Mouse (Mus musculus) urinary bladder, postnatal 10 days (tissue): ENCODE data around the gene Ppfia4.

Experiments used
- DNase-seq: peaks from one replicate; pipeline ENCODE4 v3.0.0; 2022; ENCODE audit warnings: low spot score

The Ppfia4 gene

GRCm38 (mm10) chr1:134298636-134299411 is 33.9 kb downstream of the Ppfia4 start:
- no peak for DNase-seq

- no peak for DNase-seq
Measured at GRCm38 (mm10) chr1:134297265-134297664, 35.5 kb downstream of the Ppfia4 start.

DNA sequence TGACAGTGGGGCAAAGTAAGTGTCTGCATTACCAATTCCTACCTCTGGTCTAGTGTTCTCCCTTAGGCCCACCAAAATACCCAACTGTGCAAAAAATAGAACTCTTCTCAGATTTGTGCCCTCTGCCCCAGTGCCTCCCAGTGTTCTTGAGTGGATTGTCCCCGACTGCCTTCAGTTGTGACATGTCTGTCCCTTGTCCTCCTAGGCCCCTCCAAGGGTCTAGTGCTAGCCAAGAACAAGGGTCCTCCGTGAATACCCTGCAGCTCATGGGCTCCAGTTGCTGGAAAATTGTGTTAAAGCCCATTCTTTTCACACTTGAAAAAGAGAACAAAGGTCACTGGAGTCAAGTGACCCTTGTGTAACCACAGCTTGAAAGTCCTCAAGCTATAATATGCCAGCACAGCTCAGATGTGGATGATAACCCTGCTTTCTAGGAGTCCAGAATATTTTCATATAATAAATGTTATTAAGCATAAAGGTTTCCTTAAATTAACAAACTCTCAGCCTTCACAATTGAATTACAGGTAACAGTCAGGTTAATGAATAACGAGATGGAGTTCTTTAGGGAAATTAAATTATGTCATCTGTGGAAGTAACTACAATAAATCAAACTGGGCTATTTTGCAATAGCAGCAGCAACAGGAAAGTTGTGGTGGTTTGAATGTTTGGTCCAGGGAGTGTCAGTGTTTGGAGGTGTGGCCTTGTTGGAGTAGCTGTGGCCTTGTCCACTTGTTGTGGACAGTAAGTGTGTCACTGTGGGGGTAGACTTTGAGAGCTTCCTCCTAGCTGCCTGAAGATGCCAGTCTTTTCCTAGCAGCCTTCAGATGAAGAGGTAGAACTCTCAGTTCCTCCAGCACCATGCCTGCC is 38.8 kb downstream of the Ppfia4 start:
- DNase-seq: no peak

DNA sequence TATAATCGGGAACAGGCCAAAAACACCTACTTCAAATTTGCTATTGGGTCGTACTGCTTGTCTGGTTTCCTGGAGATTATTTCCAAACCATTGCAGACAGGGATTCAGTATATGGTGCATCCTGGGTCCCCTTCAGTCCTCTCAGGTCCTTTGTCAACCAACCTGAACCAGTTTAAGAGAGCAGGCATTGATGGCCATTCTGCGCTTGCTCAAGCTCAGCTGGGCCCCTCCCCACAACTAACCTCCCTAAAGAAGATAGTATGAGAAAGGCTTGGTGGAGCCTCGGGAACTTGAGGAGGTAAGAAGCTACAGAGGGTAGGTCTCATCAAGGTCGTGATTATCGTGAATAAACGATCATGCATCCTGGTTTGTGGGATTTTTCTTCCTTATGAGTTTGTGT is 39.5 kb downstream of the Ppfia4 start:
- no peak for DNase-seq

GRCm38 (mm10) chr1:134292601-134293000 is 40.1 kb downstream of the Ppfia4 start:
- DNase-seq: no peak

- no peak for DNase-seq
Measured at GRCm38 (mm10) chr1:134292073-134292472, 40.7 kb downstream of the Ppfia4 start.

- no peak for DNase-seq
Measured at GRCm38 (mm10) chr1:134291555-134291954, 41.2 kb downstream of the Ppfia4 start.

DNA sequence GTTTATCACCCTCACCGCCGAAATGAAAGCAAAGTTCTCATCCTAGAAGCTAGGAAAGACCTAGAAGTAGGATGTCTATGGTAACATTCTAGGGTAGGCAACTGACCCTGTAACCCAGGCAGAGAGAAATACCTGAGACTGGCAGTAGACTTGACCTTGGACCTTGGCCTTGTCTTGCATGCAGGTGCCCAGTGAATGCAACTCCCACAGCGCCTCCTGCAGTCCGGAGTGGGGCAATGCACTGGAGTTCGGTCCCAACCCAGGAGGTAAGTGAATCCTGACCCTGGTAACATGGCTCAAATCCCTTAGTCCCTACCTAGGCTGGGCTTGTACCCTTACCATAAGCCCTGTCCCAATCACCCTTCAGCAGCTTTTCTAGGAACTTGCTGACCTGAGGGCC is 41.8 kb downstream of the Ppfia4 start:
- no peak for DNase-seq

GRCm38 (mm10) chr1:134290300-134290699 is 42.4 kb downstream of the Ppfia4 start:
- no peak for DNase-seq

- DNase-seq: no peak
Measured at GRCm38 (mm10) chr1:134289598-134290099, 43.1 kb downstream of the Ppfia4 start, which contains the start of gene Myog. Gene Myog (plus strand): TSS chr1:134289989.

DNA sequence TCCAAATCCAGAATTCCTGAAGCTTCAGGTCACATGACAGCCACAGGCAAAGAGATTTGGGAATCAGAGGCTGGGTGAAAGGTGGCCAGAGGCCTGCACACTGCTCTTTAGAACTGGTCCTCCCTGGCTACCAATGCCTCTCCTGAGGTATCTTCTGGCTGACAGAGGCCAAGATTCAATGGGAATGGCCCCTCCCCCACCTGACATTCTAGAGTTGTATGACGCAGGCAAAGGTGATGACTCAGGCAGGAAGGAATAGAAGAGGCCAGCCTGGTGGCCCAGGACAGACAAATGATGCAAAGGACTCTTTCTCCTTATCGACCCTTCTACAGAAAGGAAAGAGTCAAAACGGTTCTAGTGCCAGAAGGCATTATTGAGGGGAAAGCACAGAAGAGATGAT is 44.5 kb downstream of the Ppfia4 start:
- DNase-seq: no peak

DNA sequence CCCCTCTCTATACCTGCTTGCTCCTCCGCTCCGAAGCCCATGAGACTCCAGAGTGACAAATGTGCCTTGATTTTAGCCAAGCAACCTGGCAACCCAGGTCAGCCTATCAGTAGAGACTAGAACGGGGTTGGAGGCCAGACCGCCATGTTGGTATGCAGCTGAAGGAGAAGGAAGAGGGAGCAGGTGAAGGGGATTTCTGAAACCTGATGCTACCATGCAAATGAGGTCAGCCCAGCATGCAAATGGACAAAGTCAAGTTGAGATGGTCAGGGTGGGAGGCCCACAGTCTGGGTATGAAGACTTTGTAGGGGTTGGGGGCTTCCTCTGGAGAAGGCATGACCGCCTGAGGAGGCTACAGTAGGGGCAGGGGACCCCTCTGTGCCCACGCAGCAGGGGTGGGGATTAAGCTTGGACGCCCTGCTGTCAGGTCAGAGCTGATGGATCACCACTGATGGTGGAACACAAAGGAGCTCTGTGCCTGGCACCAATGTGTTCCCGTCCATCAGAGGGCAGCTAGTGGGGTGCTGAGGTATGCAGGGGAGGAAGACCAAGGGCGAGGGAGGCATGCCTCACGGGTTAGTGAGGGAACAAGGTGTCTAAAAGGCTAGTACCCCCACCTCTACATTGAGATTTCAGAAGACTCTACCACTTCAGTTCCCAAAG is 47.1 kb downstream of the Ppfia4 start:
- no peak for DNase-seq

GRCm38 (mm10) chr1:134283108-134283507 is 49.6 kb downstream of the Ppfia4 start:
- no peak for DNase-seq

DNA sequence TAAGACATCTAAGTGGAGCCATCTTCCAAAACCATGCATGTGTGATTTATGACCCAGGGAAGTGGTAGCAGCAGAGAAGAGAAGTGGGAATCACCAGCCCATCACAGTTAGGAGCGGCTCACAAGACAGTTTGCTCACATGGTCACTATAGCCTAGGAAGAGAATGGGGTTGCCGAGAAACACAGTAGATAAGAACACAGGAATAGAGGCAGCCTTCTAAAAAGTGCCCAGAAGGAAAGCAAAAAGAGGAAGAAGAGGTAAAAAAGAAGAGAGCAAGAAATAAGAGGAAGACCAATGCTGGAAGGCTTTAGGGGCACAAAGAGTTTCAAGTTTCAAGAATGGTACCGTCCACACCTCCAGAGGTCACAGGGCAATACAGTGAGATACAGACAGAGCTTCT is 50.4 kb downstream of the Ppfia4 start:
- DNase-seq: no peak

GRCm38 (mm10) chr1:134281563-134281962 is 51.2 kb downstream of the Ppfia4 start:
- no peak for DNase-seq

GRCm38 (mm10) chr1:134280174-134280573 is 52.6 kb downstream of the Ppfia4 start:
- no peak for DNase-seq

GRCm38 (mm10) chr1:134276823-134277222 is 55.9 kb downstream of the Ppfia4 start:
- no peak for DNase-seq

DNA sequence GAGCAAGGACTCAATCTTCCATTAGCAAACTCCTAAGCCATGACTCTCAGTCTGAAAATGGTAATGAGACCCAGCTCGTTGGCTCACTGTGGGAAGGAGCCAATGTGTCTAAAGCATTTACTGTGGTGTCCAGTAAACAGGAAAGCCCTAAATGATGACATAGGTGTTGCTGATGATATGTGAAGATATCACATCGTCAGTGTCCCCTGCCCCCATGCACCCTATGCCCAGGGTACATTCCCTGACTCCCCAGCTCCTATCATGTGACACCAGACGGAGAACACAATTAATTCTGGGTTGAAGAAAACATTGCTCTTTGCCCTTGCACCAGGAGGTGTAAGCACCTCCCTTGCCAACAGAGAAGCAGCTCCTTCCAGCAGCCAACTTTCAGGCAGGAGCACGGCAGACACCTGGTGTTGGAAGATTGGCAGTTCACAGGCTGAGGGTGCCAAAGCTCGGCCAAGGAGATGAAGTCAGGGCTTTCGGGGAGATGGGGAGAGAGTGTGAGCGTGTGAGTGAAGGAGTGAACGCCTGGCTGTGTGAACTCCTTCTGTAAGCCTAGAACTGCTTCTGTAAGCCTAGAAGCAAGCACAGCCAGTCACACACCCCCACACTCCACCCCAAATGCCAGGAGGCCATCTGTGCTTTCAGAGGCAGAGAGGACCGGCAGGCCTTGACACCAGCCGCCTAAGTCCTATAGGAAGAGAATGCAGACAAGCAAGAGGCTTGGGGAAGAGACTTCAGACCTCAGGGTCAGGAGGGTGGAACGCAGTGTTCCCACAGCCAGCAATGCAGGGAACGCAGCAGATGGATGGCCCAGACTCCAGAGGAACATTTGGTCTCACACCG is 56.9 kb downstream of the Ppfia4 start:
- DNase-seq: no peak

DNA sequence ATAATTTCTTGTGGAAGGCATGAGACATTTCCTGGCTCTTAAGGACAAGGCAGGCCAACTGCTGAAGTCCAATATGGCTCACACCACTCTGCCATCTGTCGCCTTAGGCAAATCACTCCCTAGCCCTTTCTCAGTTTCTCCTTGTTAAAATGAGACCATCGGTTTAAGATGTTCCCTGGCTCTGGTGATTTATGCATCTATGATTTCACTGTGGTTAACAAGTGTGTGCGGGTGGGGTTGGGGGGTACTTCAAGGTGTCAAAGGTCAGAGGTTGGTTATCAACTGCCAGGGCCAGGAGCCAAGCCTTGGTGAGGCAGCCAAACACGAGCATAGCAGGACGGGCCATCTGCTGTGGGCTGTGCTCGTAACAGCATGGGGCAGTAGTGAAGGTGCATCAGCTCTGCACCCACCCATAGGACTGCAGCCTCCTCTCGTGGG is 58.2 kb downstream of the Ppfia4 start:
- DNase-seq: no peak

DNA sequence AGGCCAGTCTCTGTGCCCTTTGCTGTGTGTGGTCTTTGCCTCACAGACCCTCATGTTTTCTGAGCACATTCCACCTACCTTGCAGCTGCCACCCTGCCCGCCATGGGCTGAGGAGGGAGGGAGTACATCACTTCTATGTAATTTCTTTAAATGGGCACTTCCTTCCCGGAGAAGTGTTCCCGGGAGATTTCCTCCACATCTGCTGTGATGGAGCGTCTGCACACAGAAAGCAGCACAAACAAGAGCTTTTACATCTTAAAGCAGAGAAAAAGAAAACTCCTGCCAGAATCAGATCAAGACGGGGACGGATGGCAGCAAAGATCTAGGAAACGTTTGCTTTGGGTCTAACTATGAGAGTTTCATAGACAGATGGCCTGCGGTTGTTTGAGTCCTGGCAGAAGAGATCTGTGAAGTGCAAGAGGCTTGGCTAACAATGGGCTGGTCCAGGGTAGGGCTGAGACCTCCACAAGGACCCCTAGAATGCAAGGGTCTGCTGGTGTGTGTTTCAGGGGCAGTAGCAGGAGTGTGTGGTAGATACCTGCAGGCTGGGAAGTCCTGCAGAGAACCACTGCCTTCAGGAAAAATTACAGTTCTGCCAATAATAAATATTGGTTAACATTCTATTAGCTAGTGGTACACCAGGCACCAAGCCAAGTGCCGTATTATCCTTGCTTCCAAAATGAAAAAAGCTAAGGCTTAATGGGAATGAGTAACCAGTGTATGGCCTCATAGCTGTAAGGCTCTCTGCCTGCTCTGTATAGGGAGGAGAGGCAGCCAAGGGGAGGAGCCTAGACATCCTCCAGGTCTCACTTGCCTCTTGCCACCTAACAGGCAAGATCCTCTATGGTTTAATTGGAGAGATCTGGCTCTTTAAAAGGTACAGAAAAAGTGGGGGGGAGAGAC is 59.0 kb downstream of the Ppfia4 start:
- DNase-seq: no peak
